Comparison of ENCODE assay signal across 3 mouse cellular contexts in genomic region chr7:99972912-99973311, GRCm38 (mm10). TPM values are rescaled to one million over a fixed set of nuclear protein-coding genes. Genes with fewer than 3 reads are reported as not detected.
"Had no signal": no experiment of that assay in that cellular context is flagged by ENCODE, and none has a peak within 500 bp of the region (broad histone marks: within the 10 kb centered on the region; RNA-seq: fewer than 3 reads in every experiment).

No protein-coding gene starts in this region.

RNA-seq across cellular contexts. Expression of gene Chrdl2, which starts 33.1 kb away (rescaled TPM):
- total RNA-seq: left cerebral cortex, postnatal 4 days had no signal
- polyA plus RNA-seq: lung, embryonic 15.5 days; midbrain, embryonic 15.5 days had no signal
